Mouse (Mus musculus): ENCODE measurements around the gene Hist1h2ao.

GRCm38 (mm10) chr13:21855146-21855545, 44.9 kb downstream of the Hist1h2ao start:
- TF ChIP-seq CTCF (IDR thresholded peaks at IDR 0.05; ENCODE audit: control insufficient read depth, insufficient read depth, low read length) = no peak
- TF ChIP-seq POLR2A (IDR thresholded peaks at IDR 0.05; ENCODE audit: borderline replicate concordance, control insufficient read depth, low read depth, low read length) = no peak

Data from bone marrow, adult 2 months (tissue).